Mouse (Mus musculus): ENCODE data around the gene Tmem258. TPM values are rescaled to one million over a fixed set of nuclear protein-coding genes. Genes with fewer than 3 reads are reported as not detected.
A peak's percentile ranks its signal among the peaks of the same experiment; 100 is the strongest.

The Tmem258 gene
- total and polyA plus RNA-seq, 3 experiments = 337 to 354 TPM; not detected in 1

DNA sequence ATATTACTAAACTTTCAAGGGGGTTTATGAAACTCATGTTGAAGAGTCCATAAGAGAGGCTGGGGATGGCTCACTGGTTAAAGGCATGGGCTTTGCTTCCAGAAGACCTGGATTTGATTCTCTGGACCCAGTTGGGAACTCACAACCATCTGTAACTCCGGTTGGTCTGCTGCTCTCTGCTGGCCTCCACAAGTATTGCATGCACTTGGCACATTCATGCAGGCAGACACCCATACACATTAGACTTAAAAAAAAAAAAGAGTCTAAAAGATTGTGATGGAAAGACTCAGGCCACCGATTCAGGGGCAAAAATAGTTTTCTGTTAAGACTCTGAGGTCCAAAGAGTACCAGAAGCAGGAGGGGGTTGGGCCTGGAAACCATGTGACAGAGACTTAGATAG lies 13.0 kb upstream of the Tmem258 start (continued):
- TF ChIP-seq BHLHE40 (IDR thresholded peaks at IDR 0.05; ENCODE audit: borderline replicate concordance, low read depth, low read length) = no peak

DNA sequence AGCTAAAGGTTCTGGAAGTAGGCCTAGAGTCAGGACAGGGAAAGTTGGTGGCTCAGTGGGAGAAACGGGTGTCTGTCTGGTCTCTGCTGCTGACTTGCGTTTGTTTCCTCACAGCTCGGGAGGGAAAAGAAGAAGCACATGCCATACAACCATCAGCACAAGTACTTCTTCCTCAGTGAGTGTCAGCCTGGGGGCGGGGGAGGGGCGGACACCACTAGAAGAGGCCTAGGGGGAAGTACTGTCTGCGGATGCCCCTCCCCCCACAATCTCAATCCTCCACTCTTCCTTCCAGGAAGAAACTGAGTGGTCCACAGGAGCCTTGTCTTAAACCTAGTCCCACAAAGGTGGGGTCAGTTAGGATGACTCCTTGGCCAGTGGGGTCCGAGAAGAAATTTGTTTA lies 12.5 kb upstream of the Tmem258 start:
- H3K27ac ChIP-seq (ENCODE audit: control insufficient read depth, low read depth, low read length) = peak overlapping the region; percentile 49
- TF ChIP-seq CHD2 (IDR thresholded peaks at IDR 0.05; ENCODE audit: low read length) = peak; percentile 64
- TF ChIP-seq MAX (IDR thresholded peaks at IDR 0.05; ENCODE audit: low read length) = peak; percentile 80
- TF ChIP-seq MYC (IDR thresholded peaks at IDR 0.05; ENCODE audit: low read depth, low read length) = peak; percentile 37; the same call in 1 of the 2 replicates
- no peak for TF ChIP-seq GATA1 (IDR thresholded peaks at IDR 0.05; ENCODE audit: low read depth, low read length)
- TF ChIP-seq NRF1 (IDR thresholded peaks at IDR 0.05; ENCODE audit: insufficient read depth, low read depth, low read length, poor library complexity, severe bottlenecking) = no peak
- TF ChIP-seq ZNF384 (IDR thresholded peaks at IDR 0.05; ENCODE audit: low read depth, low read length) = no peak
- no peak overlapping the region for H3K9ac ChIP-seq (ENCODE audit: control insufficient read depth, low read depth, low read length, poor library complexity, severe bottlenecking)
- no peaks in the 10 kb centered on the region for H3K9me3 ChIP-seq (replicated peaks; ENCODE audit: insufficient read depth, low read length)
- H3K79me2 ChIP-seq (ENCODE audit: control insufficient read depth, insufficient read depth, low read length, poor library complexity) = no peaks in the 10 kb centered on the region
- H3K27me3 ChIP-seq (ENCODE audit: control insufficient read depth in 1 of 2, insufficient read depth in 2 of 2, low read length in 2 of 2) = no peaks in the 10 kb centered on the region
- peaks cover 4% of the 10 kb centered on the region in 2 experiments; a peak in 3 of 4 replicates for H3K36me3 ChIP-seq (ENCODE audit: control insufficient read depth in 1 of 2, insufficient read depth in 2 of 2, low read length in 2 of 2)
- peaks cover 0 to 8% of the 10 kb centered on the region in 2 experiments; a peak in 2 of 4 replicates for H3K4me1 ChIP-seq (ENCODE audit: control insufficient read depth in 1 of 2, insufficient read depth in 2 of 2, low read length in 2 of 2)
- peak; percentile 75 for DNase-seq (ENCODE audit: low read depth, low spot score)
- H3K4me3 ChIP-seq (ENCODE audit: control insufficient read depth in 1 of 2, insufficient read depth in 1 of 2, low read depth in 2 of 2, low read length in 2 of 2) = no peak overlapping the region

DNA sequence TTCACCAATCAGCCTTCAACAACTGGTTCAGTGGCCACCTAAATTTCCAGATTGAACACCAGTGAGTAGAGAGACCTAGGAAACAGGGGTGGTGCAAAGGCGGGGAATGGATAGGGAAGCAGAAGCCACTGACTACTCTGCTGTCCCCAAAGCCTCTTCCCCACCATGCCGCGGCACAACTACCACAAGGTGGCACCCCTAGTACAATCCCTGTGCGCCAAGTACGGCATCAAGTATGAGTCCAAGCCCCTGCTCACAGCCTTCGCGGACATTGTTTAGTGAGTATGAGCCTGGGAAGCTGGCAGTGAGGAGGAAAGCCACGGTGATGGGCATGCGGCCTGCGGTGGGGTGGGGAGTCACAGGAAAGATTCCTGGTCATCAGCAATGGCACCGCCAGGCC lies 9.5 kb upstream of the Tmem258 start:
- no peak overlapping the region for H3K4me3 ChIP-seq (ENCODE audit: control insufficient read depth in 1 of 2, insufficient read depth in 1 of 2, low read depth in 2 of 2, low read length in 2 of 2)
- no peak overlapping the region for H3K27ac ChIP-seq (ENCODE audit: control insufficient read depth, low read depth, low read length)
- H3K9ac ChIP-seq (ENCODE audit: control insufficient read depth, low read depth, low read length, poor library complexity, severe bottlenecking) = no peak overlapping the region
- TF ChIP-seq CHD1 (IDR thresholded peaks at IDR 0.05; ENCODE audit: low read depth, low read length) = no peak
- TF ChIP-seq CTCF (IDR thresholded peaks at IDR 0.05 in 2 of 3, conservative IDR thresholded peaks at IDR 0.05 in 1 of 3; ENCODE audit: control insufficient read depth in 1 of 3, insufficient read depth in 1 of 3, low read depth in 2 of 3, low read length in 3 of 3, poor library complexity in 1 of 3, severe bottlenecking in 1 of 3) = peak in 2 of 3 experiments; percentile 4 to 27; a peak in 2 of 6 replicates
- no peaks in the 10 kb centered on the region for H3K9me3 ChIP-seq (replicated peaks; ENCODE audit: insufficient read depth, low read length)
- H3K79me2 ChIP-seq (ENCODE audit: control insufficient read depth, insufficient read depth, low read length, poor library complexity) = no peaks in the 10 kb centered on the region
- no peaks in the 10 kb centered on the region for H3K27me3 ChIP-seq (ENCODE audit: control insufficient read depth in 1 of 2, insufficient read depth in 2 of 2, low read length in 2 of 2)
- DNase-seq (ENCODE audit: low read depth, low spot score) = no peak
- H3K36me3 ChIP-seq (ENCODE audit: control insufficient read depth in 1 of 2, insufficient read depth in 2 of 2, low read length in 2 of 2) = peaks cover 4% of the 10 kb centered on the region in 2 experiments; a peak in 3 of 4 replicates
- peaks cover 0 to 8% of the 10 kb centered on the region in 2 experiments; a peak in 2 of 4 replicates for H3K4me1 ChIP-seq (ENCODE audit: control insufficient read depth in 1 of 2, insufficient read depth in 2 of 2, low read length in 2 of 2)

DNA sequence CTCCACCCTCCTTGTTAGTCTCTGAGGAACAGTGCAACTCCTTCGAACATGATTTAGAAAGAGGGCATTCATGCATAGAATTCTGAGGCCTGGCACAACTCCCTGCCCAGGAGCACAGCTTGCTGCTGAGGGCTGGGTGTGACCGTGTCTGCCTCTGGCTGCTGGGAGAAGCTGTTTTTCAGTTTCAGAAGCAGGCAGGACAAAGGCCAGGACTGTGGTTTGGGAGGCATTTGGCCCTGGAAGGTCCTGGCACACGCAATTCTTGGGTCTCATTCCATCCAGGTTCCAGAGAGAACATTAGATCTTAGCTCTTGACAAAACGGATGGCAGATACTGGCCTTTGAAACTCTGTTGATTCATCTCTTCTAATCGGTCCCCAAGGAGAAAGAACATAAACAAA lies 8.6 kb upstream of the Tmem258 start:
- DNase-seq (ENCODE audit: low read depth, low spot score) = no peak
- peaks cover 0 to 8% of the 10 kb centered on the region in 2 experiments; a peak in 2 of 4 replicates for H3K4me1 ChIP-seq (ENCODE audit: control insufficient read depth in 1 of 2, insufficient read depth in 2 of 2, low read length in 2 of 2)
- H3K36me3 ChIP-seq (ENCODE audit: control insufficient read depth in 1 of 2, insufficient read depth in 2 of 2, low read length in 2 of 2) = peaks cover 4% of the 10 kb centered on the region in 2 experiments; a peak in 3 of 4 replicates
- no peak for TF ChIP-seq UBTF (IDR thresholded peaks at IDR 0.05; ENCODE audit: borderline replicate concordance, insufficient read depth, low read depth, low read length)
- TF ChIP-seq POLR2AphosphoS2 (IDR thresholded peaks at IDR 0.05; ENCODE audit: low read length) = no peak
- TF ChIP-seq TBP (IDR thresholded peaks at IDR 0.05; ENCODE audit: low read depth, low read length) = no peak
- TF ChIP-seq USF2 (IDR thresholded peaks at IDR 0.05; ENCODE audit: borderline replicate concordance in 1 of 2, insufficient read depth in 1 of 2, low read depth in 1 of 2, low read length in 2 of 2) = no peak
- TF ChIP-seq ZNF384 (IDR thresholded peaks at IDR 0.05; ENCODE audit: low read depth, low read length) = no peak
- TF ChIP-seq HCFC1 (IDR thresholded peaks at IDR 0.05; ENCODE audit: low read depth, low read length) = no peak
- TF ChIP-seq POLR2A (IDR thresholded peaks at IDR 0.05; ENCODE audit: control insufficient read depth in 1 of 2, insufficient read depth in 1 of 2, low read depth in 1 of 2, low read length in 2 of 2, poor library complexity in 1 of 2) = no peak
- no peak for TF ChIP-seq MYC (IDR thresholded peaks at IDR 0.05; ENCODE audit: low read depth, low read length)
- no peak for TF ChIP-seq ETS1 (IDR thresholded peaks at IDR 0.05; ENCODE audit: low read depth, low read length)
- no peak for TF ChIP-seq CHD1 (IDR thresholded peaks at IDR 0.05; ENCODE audit: low read depth, low read length)
- no peak for TF ChIP-seq MEF2A (IDR thresholded peaks at IDR 0.05; ENCODE audit: extremely low read depth, insufficient replicate concordance, low read depth, low read length, poor library complexity, severe bottlenecking)
- TF ChIP-seq ZMIZ1 (IDR thresholded peaks at IDR 0.05; ENCODE audit: low read depth, low read length) = no peak
- TF ChIP-seq TAL1 (IDR thresholded peaks at IDR 0.05; ENCODE audit: low read length) = no peak
- TF ChIP-seq NELFE (IDR thresholded peaks at IDR 0.05; ENCODE audit: low read depth, low read length) = no peak
- no peak for TF ChIP-seq CHD2 (IDR thresholded peaks at IDR 0.05; ENCODE audit: low read length)
- no peak for TF ChIP-seq MAX (IDR thresholded peaks at IDR 0.05; ENCODE audit: low read length)
- no peak overlapping the region for H3K4me3 ChIP-seq (ENCODE audit: control insufficient read depth in 1 of 2, insufficient read depth in 1 of 2, low read depth in 2 of 2, low read length in 2 of 2)
- H3K27me3 ChIP-seq (ENCODE audit: control insufficient read depth in 1 of 2, insufficient read depth in 2 of 2, low read length in 2 of 2) = no peaks in the 10 kb centered on the region
- H3K9ac ChIP-seq (ENCODE audit: control insufficient read depth, low read depth, low read length, poor library complexity, severe bottlenecking) = no peak overlapping the region
- H3K79me2 ChIP-seq (ENCODE audit: control insufficient read depth, insufficient read depth, low read length, poor library complexity) = 0 out of 2 replicates have a peak, but pooled peaks cover 4% of the 10 kb centered on the region
- no peaks in the 10 kb centered on the region for H3K9me3 ChIP-seq (replicated peaks; ENCODE audit: insufficient read depth, low read length)
- H3K27ac ChIP-seq (ENCODE audit: control insufficient read depth, low read depth, low read length) = no peak overlapping the region
